Mouse (Mus musculus) heart, adult 2 months (tissue): ENCODE data around the gene Gm21887.
"Not testable (repeated sequence)": the region's sequence is repeated elsewhere in the genome, so short reads cannot be mapped to it uniquely, and the experiment has no call there.

Source experiments
- CTCF ChIP-seq: fragments of 200-600 bp; IDR thresholded peaks from 2 replicates; pipeline ENCODE4 v1.8.1; 2022; ENCODE audit warnings: antibody characterized with exemption, mild to moderate bottlenecking, moderate library complexity
- EP300 ChIP-seq: fragments of 200-500 bp; IDR thresholded peaks from 2 replicates; pipeline ENCODE4 v1.6.1; 2011; ENCODE audit warnings: low read depth, low read length, control low read depth; ENCODE audit not compliant: insufficient read depth
- POLR2A ChIP-seq: fragments of 200-500 bp; IDR thresholded peaks from 2 replicates; pipeline ENCODE4 v1.6.1; 2011; ENCODE audit warnings: mild to moderate bottlenecking, low read depth, low read length, control low read depth; ENCODE audit not compliant: insufficient read depth

DNA sequence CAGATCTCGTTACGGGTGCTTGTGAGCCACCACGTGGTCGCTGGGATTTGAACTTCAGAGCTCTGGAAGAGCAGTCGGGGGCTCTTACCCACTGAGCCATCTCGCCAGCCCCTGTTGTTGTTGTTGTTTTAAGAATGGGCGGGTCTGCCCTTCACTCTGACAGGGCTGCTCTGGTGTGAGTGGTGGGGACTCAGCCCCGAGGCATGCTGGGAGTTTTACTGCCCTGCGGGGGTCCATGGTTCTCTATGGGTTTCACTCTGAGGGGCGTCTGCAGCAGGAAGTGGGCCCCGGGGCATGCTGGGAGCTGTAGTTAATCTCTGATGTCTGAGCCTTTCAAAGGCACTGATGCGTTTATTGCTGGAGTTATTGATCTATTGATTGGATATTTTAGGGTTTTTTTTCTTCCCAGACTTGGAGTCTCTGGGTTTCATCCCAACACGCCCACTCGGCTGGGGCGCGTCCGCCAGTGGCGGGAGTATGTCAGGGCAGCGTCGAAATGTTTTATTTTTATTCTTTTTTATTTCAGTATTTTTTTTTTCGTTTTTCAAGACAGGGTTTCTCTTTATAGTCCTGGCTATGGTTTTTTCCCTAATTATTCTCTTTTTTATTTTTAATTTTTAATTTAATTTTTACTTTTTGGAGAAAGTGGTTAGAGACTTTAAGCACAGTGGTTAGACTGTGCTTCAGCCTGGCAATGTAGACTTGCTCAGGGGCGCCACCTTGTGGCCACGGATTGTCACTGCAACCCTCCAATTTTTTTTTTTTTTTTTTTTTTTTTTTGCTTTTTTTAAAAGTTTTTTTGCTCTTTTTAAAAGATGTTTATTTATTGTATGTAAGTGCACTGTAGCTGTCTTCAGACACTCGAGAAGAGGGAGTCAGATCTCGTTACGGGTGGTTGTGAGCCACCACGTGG, 8.1 kb downstream of the Gm21887 start:
- peak; percentile 98 for TF ChIP-seq CTCF
- TF ChIP-seq POLR2A, EP300: not testable (repeated sequence)
